Mouse (Mus musculus): ENCODE data around the gene Dock11.

DNA sequence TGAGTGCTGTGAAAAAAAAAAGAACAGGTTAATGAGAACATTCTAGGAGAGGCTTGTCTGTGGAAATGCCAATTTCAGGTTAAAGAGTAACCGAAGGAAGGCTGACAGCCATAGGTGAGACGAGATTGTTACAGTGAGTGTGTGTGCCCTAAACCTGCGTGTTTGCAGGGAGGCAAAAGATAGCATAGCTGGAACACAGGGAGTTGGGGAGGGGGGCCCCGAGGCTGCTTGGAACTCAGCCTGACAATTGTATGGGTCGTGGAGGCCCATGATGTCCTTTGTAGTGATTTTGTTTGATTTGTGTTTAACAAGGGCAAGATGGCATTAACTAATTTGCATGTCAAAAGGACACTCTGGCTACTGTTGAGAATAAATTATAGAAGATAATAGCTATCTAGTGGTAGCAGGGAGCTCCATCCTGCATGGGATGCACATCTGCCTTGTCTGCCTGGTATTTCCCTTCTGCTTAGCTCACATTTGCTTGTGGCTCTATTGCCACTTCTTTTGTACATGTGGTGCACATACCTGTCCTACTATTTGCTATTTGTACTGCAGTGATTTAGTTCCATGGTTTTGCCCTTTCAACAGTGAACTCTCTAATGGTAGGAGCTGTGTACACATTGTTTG lies 109.3 kb downstream of the Dock11 start:
- TF ChIP-seq CTCF (conservative IDR thresholded peaks at IDR 0.05; ENCODE audit: low read length) (no peak), POU5F1 (IDR thresholded peaks at IDR 0.05; ENCODE audit: borderline replicate concordance, low read length) (no peak), NANOG (IDR thresholded peaks at IDR 0.05; ENCODE audit: borderline replicate concordance, low read length) (no peak)
